11 mouse cellular contexts compared by ENCODE assay signal in genomic region chr6:82886330-82886729, GRCm38 (mm10). TPM values are rescaled to one million over a fixed set of nuclear protein-coding genes. Genes with fewer than 3 reads are reported as not detected.
DNase-seq lines count a peak whose midpoint lies in the region; ATAC-seq lines count a peak whose summit lies in the region.
"Had no signal": no experiment of that assay in that cellular context is flagged by ENCODE, and none has a peak within 500 bp of the region (broad histone marks: within the 10 kb centered on the region; RNA-seq: fewer than 3 reads in every experiment).

No protein-coding gene starts in this region.

- H3K4me2 ChIP-seq in embryonic facial prominence, embryonic 14.5 days (ENCODE audit: low read depth, low read length), result no peak overlapping the region
- H3K4me2 ChIP-seq: embryonic facial prominence, embryonic 15.5 days; limb, embryonic 15.5 days had no signal

- DNase-seq in embryonic facial prominence, embryonic 14.5 days (ENCODE audit: low spot score), result peak; percentile 42
- DNase-seq in embryonic facial prominence, embryonic 10.5 days (ENCODE audit: low spot score), result no peak
- peak; percentile 55 for DNase-seq in lung, postnatal 10 days
- DNase-seq in lung, postnatal 36 days, result no peak
- DNase-seq in cerebellum, adult 18-20 months, result peak; percentile 8 to 19
- DNase-seq in gastrocnemius, postnatal 25 days, result peak; percentile 90
- DNase-seq in B cell, adult 2 months, result no peak
- no peak for DNase-seq in spleen, postnatal 36 days (ENCODE audit: low spot score in 2 of 2)
- DNase-seq: thymus, postnatal 25 days had no signal

- H3K4me1 ChIP-seq in embryonic facial prominence, embryonic 14.5 days (ENCODE audit: control insufficient read depth, insufficient read depth, low read length), result no peaks in the 10 kb centered on the region
- H3K4me1 ChIP-seq in embryonic facial prominence, embryonic 10.5 days, result peaks cover 18% of the 10 kb centered on the region
- H3K4me1 ChIP-seq: embryonic facial prominence, embryonic 15.5 days had no signal

- WGBS in embryonic facial prominence, embryonic 14.5 days, result 88% methylated on average over 4 of the region's 4 CpGs
- 92% methylated on average over 4 of the region's 4 CpGs for WGBS in embryonic facial prominence, embryonic 10.5 days

- H3K36me3 ChIP-seq in embryonic facial prominence, embryonic 14.5 days (ENCODE audit: control insufficient read depth, insufficient read depth, low read length), result no peaks in the 10 kb centered on the region
- H3K36me3 ChIP-seq in embryonic facial prominence, embryonic 10.5 days (replicated peaks), result no peaks in the 10 kb centered on the region
- H3K36me3 ChIP-seq: embryonic facial prominence, embryonic 15.5 days; limb, embryonic 15.5 days had no signal

- H3K9ac ChIP-seq in embryonic facial prominence, embryonic 14.5 days (ENCODE audit: low read depth, low read length), result no peak overlapping the region
- H3K9ac ChIP-seq: embryonic facial prominence, embryonic 15.5 days; limb, embryonic 15.5 days had no signal

- H3K27ac ChIP-seq in embryonic facial prominence, embryonic 14.5 days (replicated peaks; ENCODE audit: low read depth, low read length), result no peak overlapping the region
- H3K27ac ChIP-seq in embryonic facial prominence, embryonic 10.5 days (replicated peaks), result no peak overlapping the region
- H3K27ac ChIP-seq: embryonic facial prominence, embryonic 15.5 days; limb, embryonic 15.5 days had no signal

- no peak overlapping the region for H3K4me3 ChIP-seq in embryonic facial prominence, embryonic 14.5 days (ENCODE audit: low read depth, low read length)
- H3K4me3 ChIP-seq in embryonic facial prominence, embryonic 10.5 days, result no peak overlapping the region
- H3K4me3 ChIP-seq: embryonic facial prominence, embryonic 15.5 days; limb, embryonic 15.5 days had no signal

- H3K27me3 ChIP-seq in embryonic facial prominence, embryonic 14.5 days (replicated peaks; ENCODE audit: control insufficient read depth, insufficient read depth, low read length), result no peaks in the 10 kb centered on the region
- no peaks in the 10 kb centered on the region for H3K27me3 ChIP-seq in embryonic facial prominence, embryonic 10.5 days (replicated peaks; ENCODE audit: low read depth, poor library complexity, severe bottlenecking)
- H3K27me3 ChIP-seq: embryonic facial prominence, embryonic 15.5 days; limb, embryonic 15.5 days had no signal

- H3K9me3 ChIP-seq in embryonic facial prominence, embryonic 14.5 days (ENCODE audit: control insufficient read depth, low read length), result no peaks in the 10 kb centered on the region
- H3K9me3 ChIP-seq in embryonic facial prominence, embryonic 10.5 days, result no peaks in the 10 kb centered on the region
- H3K9me3 ChIP-seq: embryonic facial prominence, embryonic 15.5 days; limb, embryonic 15.5 days had no signal

- no peak for ATAC-seq in embryonic facial prominence, embryonic 14.5 days (ENCODE audit: low read depth)

RNA-seq across cellular contexts. Expression of gene Sema4f, which starts 53.2 kb away (rescaled TPM):
- polyA plus RNA-seq in embryonic facial prominence, embryonic 14.5 days (2014; fragmentation: Nextera tagmentation; extraction: Ambion mirVana), result 2.1 and 3.5 TPM in 2 replicates
- 1.4 and 2.1 TPM in 2 replicates for polyA plus RNA-seq in embryonic facial prominence, embryonic 10.5 days (2016; fragmentation: Nextera tagmentation; extraction: Ambion mirVana)
- total RNA-seq in gastrocnemius, postnatal 25 days (2021), result under 1 TPM; 0.13 to 0.51 TPM

Comparison
In these comparisons a context has a peak if more than half of its experiments do, and no peak if none do; other contexts are left out.
1. DNase-seq: peak in embryonic facial prominence, embryonic 14.5 days (single experiment), lung, postnatal 10 days (single experiment), cerebellum, adult 18-20 months (2 of 2) and gastrocnemius, postnatal 25 days (single experiment); none in embryonic facial prominence, embryonic 10.5 days (single experiment), lung, postnatal 36 days (single experiment), B cell, adult 2 months (0 of 2) and spleen, postnatal 36 days (0 of 2).